Mouse (Mus musculus) stomach, embryonic 16.5 days (tissue): ENCODE results near the gene Rbm15b. TPM values are rescaled to one million over a fixed set of nuclear protein-coding genes. Genes with fewer than 3 reads are reported as not detected.

Experiments used
- ATAC-seq: fragments of 200-750 bp; cut with Nextera tagmentation; 2 replicates; pipeline ENCODE4 v1.8.0; 2017; ENCODE audit warnings: moderate number of reproducible peaks, moderate TSS enrichment; ENCODE audit not compliant: insufficient read depth, low FRiP score
- H3K27ac ChIP-seq: fragments of 300-500 bp; sonication (generic); 2 replicates; pipeline ENCODE4 v1.5.1; 2014; ENCODE audit warnings: low read length
- H3K27me3 ChIP-seq: fragments of 300-500 bp; sonication (generic); 2 replicates; pipeline ENCODE4 v1.6.1; 2014; ENCODE audit warnings: low read length, control low read depth, mixed read lengths; ENCODE audit not compliant: control insufficient read depth, insufficient read depth
- H3K36me3 ChIP-seq: fragments of 300-500 bp; sonication (generic); 2 replicates; pipeline ENCODE4 v1.6.1; 2014; ENCODE audit warnings: low read length; ENCODE audit not compliant: control insufficient read depth, insufficient read depth
- H3K4me1 ChIP-seq: fragments of 300-500 bp; sonication (generic); 2 replicates; pipeline ENCODE4 v1.6.1; 2014; ENCODE audit warnings: low read length, control low read depth, mixed read lengths; ENCODE audit not compliant: control insufficient read depth, insufficient read depth
- H3K4me2 ChIP-seq: fragments of 300-500 bp; sonication (generic); 2 replicates; pipeline ENCODE4 v1.6.1; 2014; ENCODE audit warnings: low read depth, low read length, mixed read lengths
- H3K4me3 ChIP-seq: fragments of 300-500 bp; sonication (generic); replicated peaks from 2 replicates; pipeline ENCODE4 v1.5.1; 2014; ENCODE audit warnings: mild to moderate bottlenecking, low read length
- H3K9ac ChIP-seq: fragments of 300-500 bp; sonication (generic); 2 replicates; pipeline ENCODE4 v1.6.1; 2014; ENCODE audit warnings: low read length
- H3K9me3 ChIP-seq: fragments of 300-500 bp; sonication (generic); replicated peaks from 2 replicates; pipeline ENCODE4 v1.6.1; 2016; ENCODE audit warnings: low read length, control low read depth; ENCODE audit not compliant: control insufficient read depth
- WGBS: fragments of 180-500 bp; shearing (Covaris S2); extraction: QIAGEN DNeasy Blood & Tissue Kit; methylation state at CpG from one replicate; pipeline ENCODE4 v1.1.7; 2014; 5-methylcytosine and 5-hydroxymethylcytosine counted together
- polyA plus RNA-seq: library from polyadenylated mRNA; unstranded; fragments of >200 nt; fragmentation: Nextera tagmentation; extraction: Ambion mirVana; gene quantifications from 2 replicates; pipeline ENCODE4 v1.2.1, GENCODE M21; 2015

Rbm15b gene
- 5.1 and 5.2 TPM in 2 replicates for polyA plus RNA-seq

- peak; percentile 84 for ATAC-seq
Measured at GRCm38 (mm10) chr9:106886828-106887702, at the start of gene Rbm15b. Gene Rbm15b, minus strand, starts transcription at chr9:106887428.

DNA sequence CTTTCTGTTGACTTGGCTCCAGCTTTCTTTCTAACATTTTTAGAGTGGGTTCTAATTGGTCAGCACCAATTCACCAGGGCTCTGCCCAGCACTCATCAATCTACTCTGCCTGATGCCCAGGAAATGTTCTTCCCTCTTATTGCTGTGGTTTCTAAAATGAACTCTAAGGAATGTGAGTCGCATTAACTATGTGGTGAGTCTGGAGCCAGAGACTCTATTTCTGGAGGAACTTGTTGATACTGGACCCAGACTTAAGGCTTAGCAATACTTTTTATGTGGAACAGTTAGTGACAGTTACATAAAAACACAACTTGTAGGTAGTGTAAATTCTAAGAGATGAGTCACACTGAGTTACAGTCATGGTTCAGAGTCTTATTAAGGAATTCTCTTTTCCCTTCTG lies 47.8 kb upstream of the Rbm15b start:
- 73% methylated on average over 1 of the region's 1 CpGs for WGBS
- no peak overlapping the region for H3K4me3 ChIP-seq
- peak; percentile 66 for ATAC-seq
- H3K9me3 ChIP-seq, result no peaks in the 10 kb centered on the region
- H3K27me3 ChIP-seq, result no peaks in the 10 kb centered on the region
- H3K4me1 ChIP-seq, result no peaks in the 10 kb centered on the region
- no peak overlapping the region for H3K9ac ChIP-seq
- no peak overlapping the region for H3K27ac ChIP-seq
- no peaks in the 10 kb centered on the region for H3K36me3 ChIP-seq
- H3K4me2 ChIP-seq, result no peak overlapping the region

More at GRCm38 (mm10) chr9:106886828-106887702, at the start of gene Rbm15b:
- 2% methylated on average over 100 of the region's 101 CpGs for WGBS
- Histone ChIP-seq H3K4me3 (peak within 1 kb of the TSS; percentile 74), H3K9me3 (no peaks in the 10 kb centered on the region), H3K4me2 (peak within 1 kb of the TSS; percentile 98), H3K27me3 (no peaks in the 10 kb centered on the region), H3K9ac (peak within 1 kb of the TSS; percentile 98), H3K36me3 (peaks cover 11% of the 10 kb centered on the region; the same call in 1 of the 2 replicates), H3K27ac (peak within 1 kb of the TSS; percentile 84), H3K4me1 (peaks cover 59% of the 10 kb centered on the region)

DNA sequence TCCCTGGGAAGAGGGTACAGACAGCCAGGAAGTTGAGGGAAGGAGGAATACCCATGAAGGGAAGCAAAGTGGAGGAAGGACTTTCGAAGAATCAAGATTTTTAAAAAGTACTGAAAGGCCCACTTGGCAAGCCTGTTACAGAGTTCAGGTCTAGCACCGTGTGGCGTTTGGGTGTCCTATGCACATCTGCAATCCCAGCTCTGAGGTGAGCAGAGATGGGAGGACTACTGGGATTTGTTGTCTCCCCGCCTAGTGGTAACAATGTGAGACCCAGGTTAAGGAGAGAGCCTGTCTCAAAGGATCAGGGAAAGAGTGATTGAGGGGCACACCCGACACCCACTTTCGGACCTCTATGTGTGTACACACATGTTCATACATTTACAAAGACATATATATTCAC lies 27.6 kb upstream of the Rbm15b start:
- WGBS, result 76% methylated on average over 6 of the region's 6 CpGs
- Histone ChIP-seq H3K9ac (no peak overlapping the region), H3K27ac (no peak overlapping the region), H3K4me2 (no peak overlapping the region), H3K4me1 (no peaks in the 10 kb centered on the region), H3K36me3 (no peaks in the 10 kb centered on the region), H3K27me3 (no peaks in the 10 kb centered on the region), H3K9me3 (no peaks in the 10 kb centered on the region), H3K4me3 (no peak overlapping the region)
- no peak for ATAC-seq

- no peaks in the 10 kb centered on the region for H3K36me3 ChIP-seq
- no peaks in the 10 kb centered on the region for H3K27me3 ChIP-seq
- H3K9me3 ChIP-seq, result no peaks in the 10 kb centered on the region
- H3K27ac ChIP-seq, result no peak overlapping the region
- no peaks in the 10 kb centered on the region for H3K4me1 ChIP-seq
- no peak overlapping the region for H3K4me2 ChIP-seq
- WGBS, result 9% methylated on average over 1 of the region's 1 CpGs
- no peak for ATAC-seq
- no peak overlapping the region for H3K9ac ChIP-seq
- no peak overlapping the region for H3K4me3 ChIP-seq
Measured at GRCm38 (mm10) chr9:106913759-106914158, 26.5 kb upstream of the Rbm15b start.

DNA sequence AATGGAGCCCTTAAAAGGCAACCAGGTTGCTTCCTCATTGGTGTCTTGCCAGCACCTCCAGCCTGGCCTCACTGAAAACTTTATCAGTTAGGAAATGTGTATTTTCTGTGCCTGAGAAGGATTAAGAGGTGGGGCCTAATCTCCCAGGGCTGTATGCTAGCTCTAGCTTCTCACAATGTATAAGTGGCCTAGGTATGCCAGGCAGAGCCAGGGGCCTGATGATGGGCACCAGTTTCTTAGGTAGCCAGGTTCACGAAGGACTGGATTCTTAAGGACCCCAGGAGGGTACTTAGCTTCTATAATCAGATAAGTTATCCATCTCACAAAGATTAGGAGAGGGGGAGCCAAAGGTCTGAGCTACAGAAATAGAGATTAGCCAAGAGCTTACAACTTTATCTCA lies 24.4 kb upstream of the Rbm15b start:
- H3K4me3 ChIP-seq, result no peak overlapping the region
- H3K36me3 ChIP-seq, result no peaks in the 10 kb centered on the region
- H3K27ac ChIP-seq, result no peak overlapping the region
- H3K27me3 ChIP-seq, result no peaks in the 10 kb centered on the region
- WGBS, result 65% methylated on average over 1 of the region's 1 CpGs
- H3K4me2 ChIP-seq, result no peak overlapping the region
- H3K4me1 ChIP-seq, result no peaks in the 10 kb centered on the region
- H3K9me3 ChIP-seq, result no peaks in the 10 kb centered on the region
- no peak overlapping the region for H3K9ac ChIP-seq
- 0 out of 2 replicates have a peak, but pooled peaks have one; percentile 37 for ATAC-seq

DNA sequence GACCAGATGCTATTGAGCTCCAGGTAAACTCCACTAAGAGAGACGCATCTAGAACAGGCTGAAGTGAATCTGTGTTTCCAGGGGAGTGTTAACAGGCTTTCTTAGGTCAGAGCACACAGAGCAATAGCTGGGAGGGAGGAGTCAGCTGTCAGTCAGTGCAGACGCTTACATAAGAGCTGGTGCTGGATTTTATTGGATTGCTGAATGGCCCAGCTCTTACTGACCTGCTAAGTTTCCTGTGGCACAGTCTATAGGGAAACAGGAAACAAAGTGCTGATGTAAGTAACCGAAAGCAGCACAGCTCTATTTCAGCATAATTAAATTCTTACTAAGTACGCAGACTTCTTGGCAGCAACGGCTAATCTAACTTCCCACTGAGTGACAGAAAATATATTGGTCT lies 21.5 kb upstream of the Rbm15b start:
- Histone ChIP-seq H3K4me1 (no peaks in the 10 kb centered on the region), H3K9ac (no peak overlapping the region), H3K9me3 (no peaks in the 10 kb centered on the region), H3K4me3 (no peak overlapping the region), H3K4me2 (no peak overlapping the region), H3K36me3 (no peaks in the 10 kb centered on the region), H3K27ac (no peak overlapping the region), H3K27me3 (no peaks in the 10 kb centered on the region)
- 32% methylated on average over 5 of the region's 5 CpGs for WGBS
- peak; percentile 75; the same call in 1 of the 2 replicates for ATAC-seq

- Histone ChIP-seq H3K9me3 (no peaks in the 10 kb centered on the region), H3K27ac (no peak overlapping the region), H3K27me3 (no peaks in the 10 kb centered on the region), H3K9ac (no peak overlapping the region), H3K4me1 (no peaks in the 10 kb centered on the region), H3K4me2 (no peak overlapping the region), H3K36me3 (no peaks in the 10 kb centered on the region), H3K4me3 (no peak overlapping the region)
- WGBS, result 70% methylated on average over 3 of the region's 3 CpGs
- no peak for ATAC-seq
Measured at GRCm38 (mm10) chr9:106908174-106908573, 20.9 kb upstream of the Rbm15b start.

DNA sequence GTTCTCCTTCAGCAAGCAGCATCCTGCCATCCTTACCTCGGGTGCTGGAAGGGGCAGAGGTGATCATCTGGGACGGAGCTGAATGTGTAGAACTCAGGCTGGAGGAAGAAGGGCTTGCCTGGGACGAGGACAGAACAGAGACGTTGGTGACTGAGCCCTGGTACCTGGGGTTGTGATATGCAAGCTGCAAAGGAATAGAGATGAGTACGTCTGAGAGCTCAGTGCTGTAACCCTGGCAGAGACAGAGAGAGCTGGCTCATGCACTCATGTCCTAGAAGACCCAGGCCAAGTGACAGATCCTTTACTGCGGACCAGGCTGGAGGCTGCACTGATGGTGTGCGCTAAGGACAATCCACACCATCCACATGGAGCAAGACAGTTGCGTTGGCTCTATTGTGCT lies 19.4 kb upstream of the Rbm15b start:
- no peak overlapping the region for H3K27ac ChIP-seq
- no peaks in the 10 kb centered on the region for H3K9me3 ChIP-seq
- H3K4me2 ChIP-seq, result no peak overlapping the region
- H3K4me3 ChIP-seq, result no peak overlapping the region
- ATAC-seq, result no peak
- no peak overlapping the region for H3K9ac ChIP-seq
- H3K27me3 ChIP-seq, result no peaks in the 10 kb centered on the region
- H3K4me1 ChIP-seq, result no peaks in the 10 kb centered on the region
- WGBS, result 88% methylated on average over 8 of the region's 8 CpGs
- H3K36me3 ChIP-seq, result no peaks in the 10 kb centered on the region

- ATAC-seq, result no peak
- Histone ChIP-seq H3K4me3 (no peak overlapping the region), H3K27ac (no peak overlapping the region), H3K9me3 (no peaks in the 10 kb centered on the region), H3K4me2 (no peak overlapping the region), H3K9ac (no peak overlapping the region), H3K4me1 (no peaks in the 10 kb centered on the region), H3K36me3 (no peaks in the 10 kb centered on the region), H3K27me3 (no peaks in the 10 kb centered on the region)
- 7% methylated on average over 1 of the region's 1 CpGs for WGBS
Measured at GRCm38 (mm10) chr9:106903791-106904134, 16.5 kb upstream of the Rbm15b start.
